Mouse (Mus musculus): Measurements from ENCODE around the gene Pcid2. TPM values are rescaled to one million over a fixed set of nuclear protein-coding genes. Genes with fewer than 3 reads are reported as not detected.

The Pcid2 gene
- polyA plus RNA-seq, 1 experiment, result 17.3 TPM

- Histone ChIP-seq H3K27me3 (replicated peaks; ENCODE audit: control insufficient read depth, insufficient read depth, low read length) (no peaks in the 10 kb centered on the region), H3K4me3 (ENCODE audit: insufficient read depth, low read depth, low read length) (no peak overlapping the region), H3K4me1 (ENCODE audit: control insufficient read depth, insufficient read depth, low read length) (no peaks in the 10 kb centered on the region), H3K27ac (ENCODE audit: insufficient read depth, low read depth, low read length) (no peak overlapping the region), H3K36me3 (ENCODE audit: control insufficient read depth, insufficient read depth, low read length) (no peaks in the 10 kb centered on the region)
- 81% methylated on average over 4 of the region's 4 CpGs for WGBS
- TF ChIP-seq POLR2A (IDR thresholded peaks at IDR 0.05; ENCODE audit: low read depth, low read length) (no peak), CTCF (conservative IDR thresholded peaks at IDR 0.05; ENCODE audit: insufficient read depth, insufficient read length, low read depth, low read length) (no peak)
- DNase-seq, result no peak
Observed at GRCm38 (mm10) chr8:13113232-13113631, 8.0 kb upstream of the Pcid2 start.

GRCm38 (mm10) chr8:13111917-13112316, 6.7 kb upstream of the Pcid2 start:
- Histone ChIP-seq H3K4me3 (ENCODE audit: insufficient read depth, low read depth, low read length) (no peak overlapping the region), H3K4me1 (ENCODE audit: control insufficient read depth, insufficient read depth, low read length) (no peaks in the 10 kb centered on the region), H3K27ac (ENCODE audit: insufficient read depth, low read depth, low read length) (no peak overlapping the region), H3K27me3 (replicated peaks; ENCODE audit: control insufficient read depth, insufficient read depth, low read length) (no peaks in the 10 kb centered on the region), H3K36me3 (ENCODE audit: control insufficient read depth, insufficient read depth, low read length) (no peaks in the 10 kb centered on the region)
- TF ChIP-seq CTCF (conservative IDR thresholded peaks at IDR 0.05; ENCODE audit: insufficient read depth, insufficient read length, low read depth, low read length), result no peak
- DNase-seq, result no peak
- WGBS, result 82% methylated on average over 11 of the region's 11 CpGs

GRCm38 (mm10) chr8:13109416-13109960, 4.2 kb upstream of the Pcid2 start:
- H3K36me3 ChIP-seq (ENCODE audit: control insufficient read depth, insufficient read depth, low read length), result no peaks in the 10 kb centered on the region
- WGBS, result 42% methylated on average over 1 of the region's 1 CpGs
- TF ChIP-seq CTCF (conservative IDR thresholded peaks at IDR 0.05; ENCODE audit: insufficient read depth, insufficient read length, low read depth, low read length), result no peak
- TF ChIP-seq POLR2A (IDR thresholded peaks at IDR 0.05; ENCODE audit: low read depth, low read length), result no peak
- DNase-seq, result no peak
- H3K4me3 ChIP-seq (ENCODE audit: insufficient read depth, low read depth, low read length), result no peak overlapping the region
- H3K4me1 ChIP-seq (ENCODE audit: control insufficient read depth, insufficient read depth, low read length), result peaks cover 4% of the 10 kb centered on the region; the same call in 1 of the 2 replicates
- H3K27ac ChIP-seq (ENCODE audit: insufficient read depth, low read depth, low read length), result no peak overlapping the region
- no peaks in the 10 kb centered on the region for H3K27me3 ChIP-seq (replicated peaks; ENCODE audit: control insufficient read depth, insufficient read depth, low read length)

GRCm38 (mm10) chr8:13108967-13109366, 3.7 kb upstream of the Pcid2 start:
- H3K27ac ChIP-seq (ENCODE audit: insufficient read depth, low read depth, low read length), result no peak overlapping the region

GRCm38 (mm10) chr8:13107990-13108638, 2.9 kb upstream of the Pcid2 start:
- Histone ChIP-seq H3K4me3 (ENCODE audit: insufficient read depth, low read depth, low read length) (no peak overlapping the region), H3K4me1 (ENCODE audit: control insufficient read depth, insufficient read depth, low read length) (peaks cover 9% of the 10 kb centered on the region; the same call in 1 of the 2 replicates), H3K36me3 (ENCODE audit: control insufficient read depth, insufficient read depth, low read length) (no peaks in the 10 kb centered on the region), H3K27me3 (replicated peaks; ENCODE audit: control insufficient read depth, insufficient read depth, low read length) (no peaks in the 10 kb centered on the region), H3K27ac (ENCODE audit: insufficient read depth, low read depth, low read length) (no peak overlapping the region)
- 71% methylated on average over 13 of the region's 13 CpGs for WGBS
- no peak for TF ChIP-seq POLR2A (IDR thresholded peaks at IDR 0.05; ENCODE audit: low read depth, low read length)
- TF ChIP-seq CTCF (conservative IDR thresholded peaks at IDR 0.05; ENCODE audit: insufficient read depth, insufficient read length, low read depth, low read length), result no peak
- DNase-seq, result no peak

More at GRCm38 (mm10) chr8:13108967-13109366, 3.7 kb upstream of the Pcid2 start:
- Histone ChIP-seq H3K4me3 (ENCODE audit: insufficient read depth, low read depth, low read length) (no peak overlapping the region), H3K27me3 (replicated peaks; ENCODE audit: control insufficient read depth, insufficient read depth, low read length) (no peaks in the 10 kb centered on the region), H3K4me1 (ENCODE audit: control insufficient read depth, insufficient read depth, low read length) (peaks cover 5% of the 10 kb centered on the region; the same call in 1 of the 2 replicates), H3K36me3 (ENCODE audit: control insufficient read depth, insufficient read depth, low read length) (no peaks in the 10 kb centered on the region)
- no peak for DNase-seq
- 86% methylated on average over 8 of the region's 8 CpGs for WGBS
- TF ChIP-seq CTCF (conservative IDR thresholded peaks at IDR 0.05; ENCODE audit: insufficient read depth, insufficient read length, low read depth, low read length), result no peak

GRCm38 (mm10) chr8:13105908-13106551, 771 bp upstream of the Pcid2 start:
- under 1% methylated on average over 60 of the region's 63 CpGs for WGBS
- Histone ChIP-seq H3K27ac (ENCODE audit: insufficient read depth, low read depth, low read length) (peak overlapping the region; percentile 89), H3K36me3 (ENCODE audit: control insufficient read depth, insufficient read depth, low read length) (no peaks in the 10 kb centered on the region), H3K27me3 (replicated peaks; ENCODE audit: control insufficient read depth, insufficient read depth, low read length) (no peaks in the 10 kb centered on the region), H3K4me1 (ENCODE audit: control insufficient read depth, insufficient read depth, low read length) (peaks cover 9% of the 10 kb centered on the region; the same call in 1 of the 2 replicates), H3K4me3 (ENCODE audit: insufficient read depth, low read depth, low read length) (peak overlapping the region; percentile 95)
- peak; percentile 66 for DNase-seq
- TF ChIP-seq POLR2A (IDR thresholded peaks at IDR 0.05; ENCODE audit: low read depth, low read length) (no peak), CTCF (conservative IDR thresholded peaks at IDR 0.05; ENCODE audit: insufficient read depth, insufficient read length, low read depth, low read length) (no peak)

- Histone ChIP-seq H3K36me3 (ENCODE audit: control insufficient read depth, insufficient read depth, low read length) (no peaks in the 10 kb centered on the region), H3K27me3 (replicated peaks; ENCODE audit: control insufficient read depth, insufficient read depth, low read length) (no peaks in the 10 kb centered on the region), H3K4me3 (ENCODE audit: insufficient read depth, low read depth, low read length) (peak overlapping the region; percentile 93), H3K27ac (ENCODE audit: insufficient read depth, low read depth, low read length) (peak overlapping the region; percentile 91), H3K4me1 (ENCODE audit: control insufficient read depth, insufficient read depth, low read length) (peaks cover 9% of the 10 kb centered on the region; the same call in 1 of the 2 replicates)
- WGBS, result under 1% methylated on average over 45 of the region's 45 CpGs
- no peak for TF ChIP-seq POLR2A (IDR thresholded peaks at IDR 0.05; ENCODE audit: low read depth, low read length)
- TF ChIP-seq CTCF (conservative IDR thresholded peaks at IDR 0.05; ENCODE audit: insufficient read depth, insufficient read length, low read depth, low read length), result no peak
- DNase-seq, result peak; percentile 94
Observed at GRCm38 (mm10) chr8:13104691-13105086, 570 bp downstream of the Pcid2 start.
